Mouse (Mus musculus): Measurements from ENCODE around the gene Tcl1b2. TPM values are rescaled to one million over a fixed set of nuclear protein-coding genes. Genes with fewer than 3 reads are reported as not detected.
"Not testable (repeated sequence)": the region's sequence is repeated elsewhere in the genome, so short reads cannot be mapped to it uniquely, and the experiment has no call there.

Gene Tcl1b2
- polyA plus RNA-seq, 1 experiment from 2014 or later: not detected

GRCm38 (mm10) chr12:105144928-105145327 is 886 bp upstream of the Tcl1b2 start:
- 43% methylated on average over 1 of the region's 1 CpGs for WGBS
- H3K9me3 ChIP-seq (replicated peaks; ENCODE audit: control insufficient read depth, low read length, poor library complexity, severe bottlenecking); H3K9ac ChIP-seq (ENCODE audit: low read depth, low read length); H3K4me1 ChIP-seq (ENCODE audit: control insufficient read depth, insufficient read depth, low read length); H3K36me3 ChIP-seq (ENCODE audit: control insufficient read depth, insufficient read depth, low read length); H3K27ac ChIP-seq (ENCODE audit: low read length); ATAC-seq; H3K4me3 ChIP-seq (ENCODE audit: low read depth, low read length); H3K27me3 ChIP-seq (ENCODE audit: control insufficient read depth, insufficient read depth, low read depth, low read length); H3K4me2 ChIP-seq (ENCODE audit: low read length): not testable (repeated sequence)

DNA sequence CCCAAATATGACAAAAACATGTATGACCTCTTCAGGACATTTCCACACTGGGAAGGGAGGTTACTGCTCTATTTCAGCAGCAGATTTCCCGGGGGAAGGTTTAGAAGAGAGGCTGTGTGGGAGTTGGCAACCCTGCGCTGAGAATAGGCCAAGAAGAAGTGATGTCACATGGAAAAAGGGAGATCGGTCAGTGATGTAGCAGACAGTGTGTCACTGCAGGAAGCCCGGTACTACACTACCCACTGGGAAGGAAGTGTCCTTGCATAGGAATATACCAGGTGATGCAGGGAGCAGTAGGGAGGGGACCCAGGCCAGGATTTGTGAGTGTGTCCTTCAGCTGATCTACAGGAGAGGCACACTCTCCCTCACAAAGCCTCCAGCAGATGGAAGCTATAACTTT is 9.5 kb downstream of the Tcl1b2 start:
- not testable (repeated sequence) for ATAC-seq; H3K4me1 ChIP-seq (ENCODE audit: control insufficient read depth, insufficient read depth, low read length); H3K27ac ChIP-seq (ENCODE audit: low read length); H3K27me3 ChIP-seq (ENCODE audit: control insufficient read depth, insufficient read depth, low read depth, low read length); H3K36me3 ChIP-seq (ENCODE audit: control insufficient read depth, insufficient read depth, low read length); H3K9me3 ChIP-seq (replicated peaks; ENCODE audit: control insufficient read depth, low read length, poor library complexity, severe bottlenecking); H3K4me3 ChIP-seq (ENCODE audit: low read depth, low read length); H3K4me2 ChIP-seq (ENCODE audit: low read length); H3K9ac ChIP-seq (ENCODE audit: low read depth, low read length)
- 84% methylated on average over 4 of the region's 4 CpGs for WGBS

GRCm38 (mm10) chr12:105158842-105159241 is 13.0 kb downstream of the Tcl1b2 start:
- H3K4me1 ChIP-seq (ENCODE audit: control insufficient read depth, insufficient read depth, low read length): no peaks in the 10 kb centered on the region
- no peaks in the 10 kb centered on the region for H3K27me3 ChIP-seq (ENCODE audit: control insufficient read depth, insufficient read depth, low read depth, low read length)
- no peak overlapping the region for H3K4me2 ChIP-seq (ENCODE audit: low read length)
- H3K4me3 ChIP-seq (ENCODE audit: low read depth, low read length): no peak overlapping the region
- no peak overlapping the region for H3K9ac ChIP-seq (ENCODE audit: low read depth, low read length)
- no peaks in the 10 kb centered on the region for H3K36me3 ChIP-seq (ENCODE audit: control insufficient read depth, insufficient read depth, low read length)
- H3K9me3 ChIP-seq (replicated peaks; ENCODE audit: control insufficient read depth, low read length, poor library complexity, severe bottlenecking): no peaks in the 10 kb centered on the region
- no peak overlapping the region for H3K27ac ChIP-seq (ENCODE audit: low read length)
- ATAC-seq: no peak
- WGBS: 83% methylated on average over 6 of the region's 6 CpGs

GRCm38 (mm10) chr12:105159390-105159789 is 13.6 kb downstream of the Tcl1b2 start, which contains the start of gene Tcl1b1:
Gene Tcl1b1 (plus strand): TSS chr12:105159690.
- H3K27ac ChIP-seq (ENCODE audit: low read length): no peak within 1 kb of the TSS
- H3K27me3 ChIP-seq (ENCODE audit: control insufficient read depth, insufficient read depth, low read depth, low read length): no peaks in the 10 kb centered on the region
- no peak within 1 kb of the TSS for H3K9ac ChIP-seq (ENCODE audit: low read depth, low read length)
- no peaks in the 10 kb centered on the region for H3K4me1 ChIP-seq (ENCODE audit: control insufficient read depth, insufficient read depth, low read length)
- H3K36me3 ChIP-seq (ENCODE audit: control insufficient read depth, insufficient read depth, low read length): no peaks in the 10 kb centered on the region
- 86% methylated on average over 4 of the region's 4 CpGs for WGBS
- H3K4me3 ChIP-seq (ENCODE audit: low read depth, low read length): no peak within 1 kb of the TSS
- no peak within 1 kb of the TSS for H3K4me2 ChIP-seq (ENCODE audit: low read length)
- no peak for ATAC-seq
- no peaks in the 10 kb centered on the region for H3K9me3 ChIP-seq (replicated peaks; ENCODE audit: control insufficient read depth, low read length, poor library complexity, severe bottlenecking)

GRCm38 (mm10) chr12:105166734-105167133 is 20.9 kb downstream of the Tcl1b2 start:
- 64% methylated on average over 3 of the region's 3 CpGs for WGBS
- Histone ChIP-seq H3K9ac (ENCODE audit: low read depth, low read length) (no peak overlapping the region), H3K27ac (ENCODE audit: low read length) (no peak overlapping the region), H3K4me1 (ENCODE audit: control insufficient read depth, insufficient read depth, low read length) (no peaks in the 10 kb centered on the region), H3K27me3 (ENCODE audit: control insufficient read depth, insufficient read depth, low read depth, low read length) (no peaks in the 10 kb centered on the region), H3K4me3 (ENCODE audit: low read depth, low read length) (no peak overlapping the region), H3K4me2 (ENCODE audit: low read length) (no peak overlapping the region), H3K36me3 (ENCODE audit: control insufficient read depth, insufficient read depth, low read length) (no peaks in the 10 kb centered on the region), H3K9me3 (replicated peaks; ENCODE audit: control insufficient read depth, low read length, poor library complexity, severe bottlenecking) (no peaks in the 10 kb centered on the region)
- no peak for ATAC-seq

GRCm38 (mm10) chr12:105173366-105173765 is 27.6 kb downstream of the Tcl1b2 start:
- 85% methylated on average over 2 of the region's 2 CpGs for WGBS
- Histone ChIP-seq H3K9me3 (replicated peaks; ENCODE audit: control insufficient read depth, low read length, poor library complexity, severe bottlenecking) (no peaks in the 10 kb centered on the region), H3K36me3 (ENCODE audit: control insufficient read depth, insufficient read depth, low read length) (no peaks in the 10 kb centered on the region), H3K4me3 (ENCODE audit: low read depth, low read length) (no peak overlapping the region), H3K4me1 (ENCODE audit: control insufficient read depth, insufficient read depth, low read length) (no peaks in the 10 kb centered on the region), H3K27me3 (ENCODE audit: control insufficient read depth, insufficient read depth, low read depth, low read length) (no peaks in the 10 kb centered on the region), H3K9ac (ENCODE audit: low read depth, low read length) (no peak overlapping the region), H3K27ac (ENCODE audit: low read length) (no peak overlapping the region), H3K4me2 (ENCODE audit: low read length) (no peak overlapping the region)
- ATAC-seq: no peak

- 24% methylated on average over 2 of the region's 2 CpGs for WGBS
- not testable (repeated sequence) for ATAC-seq; H3K4me1 ChIP-seq (ENCODE audit: control insufficient read depth, insufficient read depth, low read length)
These were observed 28.5 kb downstream of the Tcl1b2 start for GRCm38 (mm10) chr12:105174318-105174717.

DNA sequence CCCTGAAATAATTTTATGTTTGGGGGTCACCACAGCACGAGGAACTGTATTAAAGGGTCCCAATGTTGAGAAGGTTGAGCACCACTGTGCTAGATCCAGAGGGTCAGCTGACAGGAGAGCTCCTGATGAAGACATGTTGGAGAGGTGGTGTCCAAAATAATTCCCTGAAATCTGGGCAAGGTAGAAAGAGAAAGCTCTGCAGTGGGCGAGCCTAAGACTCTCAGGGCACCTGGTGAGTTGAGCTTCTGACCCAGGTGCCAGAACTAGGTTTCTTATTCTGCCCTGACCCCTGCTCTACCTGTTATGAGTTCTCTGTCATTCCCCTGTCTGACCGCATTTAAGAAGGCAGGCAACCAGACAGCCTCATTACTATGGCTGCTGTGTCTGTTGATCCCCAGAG is 30.2 kb downstream of the Tcl1b2 start, which contains the start of gene Tcl1b5:
Gene Tcl1b5, plus strand, starts transcription at position 301 of the 400 bp plus-strand sequence.
- H3K9me3 ChIP-seq (replicated peaks; ENCODE audit: control insufficient read depth, low read length, poor library complexity, severe bottlenecking); H3K4me2 ChIP-seq (ENCODE audit: low read length): not testable (repeated sequence)
- 69% methylated on average over 3 of the region's 3 CpGs for WGBS

More at GRCm38 (mm10) chr12:105174318-105174717, 28.5 kb downstream of the Tcl1b2 start:
- H3K9me3 ChIP-seq (replicated peaks; ENCODE audit: control insufficient read depth, low read length, poor library complexity, severe bottlenecking); H3K27me3 ChIP-seq (ENCODE audit: control insufficient read depth, insufficient read depth, low read depth, low read length); H3K27ac ChIP-seq (ENCODE audit: low read length); H3K36me3 ChIP-seq (ENCODE audit: control insufficient read depth, insufficient read depth, low read length); H3K4me3 ChIP-seq (ENCODE audit: low read depth, low read length); H3K4me2 ChIP-seq (ENCODE audit: low read length); H3K9ac ChIP-seq (ENCODE audit: low read depth, low read length): not testable (repeated sequence)

DNA sequence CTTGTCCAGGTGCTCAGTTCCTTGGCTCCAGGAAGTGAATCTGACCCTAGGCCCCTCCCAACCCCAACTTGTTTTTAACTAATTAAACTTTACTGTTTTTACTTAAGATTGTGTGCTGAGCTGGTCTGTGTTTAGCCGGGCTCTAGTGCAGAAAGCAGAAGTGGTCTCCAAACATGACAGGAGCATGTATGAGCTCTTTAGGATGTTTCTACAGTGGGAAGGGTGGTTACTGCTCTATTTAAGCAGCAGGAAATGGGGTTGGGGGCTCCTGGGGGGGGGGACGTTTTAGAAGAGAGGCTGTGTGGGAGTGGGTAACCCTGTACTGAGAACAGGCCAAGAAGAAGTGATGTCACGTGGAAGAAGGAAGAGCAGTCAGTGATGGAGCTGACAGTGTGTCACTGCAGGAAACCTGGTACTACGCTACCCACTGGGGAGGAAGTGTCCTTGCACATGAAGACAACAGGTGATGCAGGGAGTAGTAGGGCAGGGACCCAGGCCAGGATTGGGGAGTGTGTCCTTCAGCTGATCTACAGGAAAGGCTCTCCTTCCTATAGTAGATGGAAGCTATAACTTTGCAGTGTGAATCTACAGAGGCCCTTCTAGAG is 35.3 kb downstream of the Tcl1b2 start:
- not testable (repeated sequence) for H3K4me3 ChIP-seq (ENCODE audit: low read depth, low read length); H3K27ac ChIP-seq (ENCODE audit: low read length); H3K9me3 ChIP-seq (replicated peaks; ENCODE audit: control insufficient read depth, low read length, poor library complexity, severe bottlenecking); ATAC-seq; H3K9ac ChIP-seq (ENCODE audit: low read depth, low read length); H3K4me2 ChIP-seq (ENCODE audit: low read length); H3K36me3 ChIP-seq (ENCODE audit: control insufficient read depth, insufficient read depth, low read length); H3K4me1 ChIP-seq (ENCODE audit: control insufficient read depth, insufficient read depth, low read length); H3K27me3 ChIP-seq (ENCODE audit: control insufficient read depth, insufficient read depth, low read depth, low read length)
- WGBS: 90% methylated on average over 4 of the region's 4 CpGs

More for the DNA sequence above, 30.2 kb downstream of the Tcl1b2 start, which contains the start of gene Tcl1b5:
- not testable (repeated sequence) for H3K36me3 ChIP-seq (ENCODE audit: control insufficient read depth, insufficient read depth, low read length); H3K4me1 ChIP-seq (ENCODE audit: control insufficient read depth, insufficient read depth, low read length); H3K4me3 ChIP-seq (ENCODE audit: low read depth, low read length); ATAC-seq; H3K9ac ChIP-seq (ENCODE audit: low read depth, low read length); H3K27me3 ChIP-seq (ENCODE audit: control insufficient read depth, insufficient read depth, low read depth, low read length); H3K27ac ChIP-seq (ENCODE audit: low read length)

Measured in midbrain, embryonic 16.5 days (tissue).